Mouse (Mus musculus): Measurements from ENCODE around the gene Treml1. TPM values are rescaled to one million over a fixed set of nuclear protein-coding genes. Genes with fewer than 3 reads are reported as not detected.

The Treml1 gene
- total and polyA plus RNA-seq, 3 experiments, result not detected

- Histone ChIP-seq H3K36me3 (replicated peaks in 1 of 2; ENCODE audit: control insufficient read depth in 1 of 2, insufficient read depth in 1 of 2, low read length in 1 of 2) (no peaks in the 10 kb centered on the region), H3K79me2 (replicated peaks; ENCODE audit: control insufficient read depth, extremely low read depth, insufficient read depth, poor library complexity, severe bottlenecking) (no peaks in the 10 kb centered on the region), H3K9ac (ENCODE audit: insufficient read depth, low read depth) (no peak overlapping the region), H3K27me3 (replicated peaks) (peaks cover 7% of the 10 kb centered on the region), H3K4me3 (replicated peaks in 1 of 3; ENCODE audit: low read depth in 2 of 3, low read length in 2 of 3, poor library complexity in 1 of 3) (no peak overlapping the region), H3K4me2 (ENCODE audit: insufficient read depth, low read depth, poor library complexity, severe bottlenecking) (no peak overlapping the region), H3K9me3 (replicated peaks; ENCODE audit: low read length) (no peaks in the 10 kb centered on the region), H3K4me1 (ENCODE audit: control insufficient read depth in 1 of 2, insufficient read depth in 2 of 2) (no peaks in the 10 kb centered on the region), H3K27ac (ENCODE audit: insufficient read depth, low read depth) (no peak overlapping the region)
- dilution Hi-C loops (cut with MboI; ENCODE audit: extremely low pct_ligation_motif_present, extremely low pct_unique_long_range_greater_than_20kb, low sequenced_read_pairs), result no loop called here
- TF ChIP-seq CTCF (conservative IDR thresholded peaks at IDR 0.05 in 1 of 2, IDR thresholded peaks at IDR 0.05 in 1 of 2; ENCODE audit: low read depth in 2 of 2, low read length in 2 of 2), result no peak
- TF ChIP-seq NELFE (IDR thresholded peaks at IDR 0.05; ENCODE audit: low read depth, low read length), result no peak
- no peak for TF ChIP-seq JUND (conservative IDR thresholded peaks at IDR 0.05; ENCODE audit: low read depth, low read length)
- no peak for TF ChIP-seq USF2 (conservative IDR thresholded peaks at IDR 0.05; ENCODE audit: low read depth, low read length)
- no peak for TF ChIP-seq ELF1 (IDR thresholded peaks at IDR 0.05; ENCODE audit: low read depth, low read length)
- no peak for DNase-seq (ENCODE audit: extremely low read depth)
- in situ Hi-C loops (cut with MboI; ENCODE audit: low pct_ligation_motif_present, low pct_unique_long_range_greater_than_20kb, low sequenced_read_pairs), result no loop called here
Measured at GRCm38 (mm10) chr17:48363421-48363965, 3.8 kb downstream of the Treml1 start.

- TF ChIP-seq USF2 (conservative IDR thresholded peaks at IDR 0.05; ENCODE audit: low read depth, low read length) (no peak), ZC3H11A (IDR thresholded peaks at IDR 0.05; ENCODE audit: low read depth, low read length) (no peak), CHD1 (IDR thresholded peaks at IDR 0.05; ENCODE audit: low read depth, low read length) (no peak), MEF2A (IDR thresholded peaks at IDR 0.05; ENCODE audit: borderline replicate concordance, low read depth, low read length) (no peak), USF1 (IDR thresholded peaks at IDR 0.05; ENCODE audit: low read depth, low read length) (no peak), ZMIZ1 (IDR thresholded peaks at IDR 0.05; ENCODE audit: low read depth, low read length) (no peak), NRF1 (IDR thresholded peaks at IDR 0.05; ENCODE audit: low read depth, low read length) (no peak), SMC3 (IDR thresholded peaks at IDR 0.05; ENCODE audit: low read depth, low read length) (no peak), RCOR1 (conservative IDR thresholded peaks at IDR 0.05; ENCODE audit: low read depth, low read length) (no peak), RAD21 (IDR thresholded peaks at IDR 0.05; ENCODE audit: low read depth, low read length) (no peak)
- Histone ChIP-seq H3K79me2 (replicated peaks; ENCODE audit: control insufficient read depth, extremely low read depth, insufficient read depth, poor library complexity, severe bottlenecking) (no peaks in the 10 kb centered on the region), H3K9me3 (replicated peaks; ENCODE audit: low read length) (no peaks in the 10 kb centered on the region), H3K36me3 (replicated peaks in 1 of 2; ENCODE audit: control insufficient read depth in 1 of 2, insufficient read depth in 1 of 2, low read length in 1 of 2) (no peaks in the 10 kb centered on the region), H3K4me2 (ENCODE audit: insufficient read depth, low read depth, poor library complexity, severe bottlenecking) (no peak overlapping the region), H3K27me3 (replicated peaks) (peaks cover 7% of the 10 kb centered on the region), H3K4me3 (replicated peaks in 1 of 3; ENCODE audit: low read depth in 2 of 3, low read length in 2 of 3, poor library complexity in 1 of 3) (no peak overlapping the region), H3K9ac (ENCODE audit: insufficient read depth, low read depth) (no peak overlapping the region), H3K27ac (ENCODE audit: insufficient read depth, low read depth) (no peak overlapping the region), H3K4me1 (ENCODE audit: control insufficient read depth in 1 of 2, insufficient read depth in 2 of 2) (no peaks in the 10 kb centered on the region)
- DNase-seq (ENCODE audit: extremely low read depth), result no peak
- in situ Hi-C loops (cut with MboI; ENCODE audit: low pct_ligation_motif_present, low pct_unique_long_range_greater_than_20kb, low sequenced_read_pairs) (no loop called here), dilution Hi-C loops (cut with MboI; ENCODE audit: extremely low pct_ligation_motif_present, extremely low pct_unique_long_range_greater_than_20kb, low sequenced_read_pairs) (no loop called here)
Measured at GRCm38 (mm10) chr17:48365511-48366155, 5.9 kb downstream of the Treml1 start.

Data from CH12.LX (cell line).